Mouse (Mus musculus) E14TG2a.4 (cell line): ENCODE data around the gene Abcc2.

Experiments
- CTCF ChIP-seq: conservative IDR thresholded peaks from 2 replicates; pipeline ENCODE4 v1.5.1; 2014; ENCODE audit warnings: low read length
- NANOG ChIP-seq: IDR thresholded peaks from 2 replicates; pipeline ENCODE4 v1.6.1; 2014; ENCODE audit warnings: borderline replicate concordance, low read length, mixed read lengths
- POU5F1 ChIP-seq: IDR thresholded peaks from 2 replicates; pipeline ENCODE4 v1.6.1; 2014; ENCODE audit warnings: low read length, borderline replicate concordance

- TF ChIP-seq CTCF (no peak), NANOG (no peak), POU5F1 (no peak)
Observed at GRCm38 (mm10) chr19:43784761-43785160, 2.8 kb downstream of the Abcc2 start.
